Mouse (Mus musculus): ENCODE measurements around the gene Tsga10. TPM values are rescaled to one million over a fixed set of nuclear protein-coding genes. Genes with fewer than 3 reads are reported as not detected.

The Tsga10 gene
- total and polyA plus RNA-seq, 2 experiments from 2014 or later: 3.6 to 3.7 TPM

DNA sequence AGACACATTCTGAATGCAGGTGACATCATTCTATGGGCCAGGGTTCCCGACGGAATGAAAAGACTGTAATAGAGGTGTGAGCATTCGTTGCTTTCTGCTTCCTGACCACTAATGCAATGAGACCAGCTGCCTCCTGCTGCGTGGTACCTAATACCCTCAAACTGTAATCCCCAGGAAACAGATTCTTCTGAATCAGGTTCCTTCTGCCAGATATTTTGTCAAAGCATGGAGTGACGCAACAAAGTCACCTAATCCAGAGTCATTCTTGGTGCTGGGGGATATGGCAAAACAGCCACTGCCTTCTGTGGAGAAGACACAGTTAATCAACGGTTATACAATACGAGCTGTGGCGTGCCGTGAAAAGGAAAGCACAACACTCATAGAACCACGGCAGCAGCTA lies 2.4 kb upstream of the Tsga10 start:
- ATAC-seq (ENCODE audit: insufficient read depth, low read depth) (no peak), DNase-seq (ENCODE audit: low spot score) (no peak)
- no peaks in the 10 kb centered on the region for H3K9me3 ChIP-seq (replicated peaks; ENCODE audit: control insufficient read depth, low read length)
- 51% methylated on average over 10 of the region's 10 CpGs for WGBS
- H3K36me3 ChIP-seq (replicated peaks; ENCODE audit: control insufficient read depth, insufficient read depth, low read length): no peaks in the 10 kb centered on the region
- H3K4me1 ChIP-seq (ENCODE audit: control insufficient read depth, insufficient read depth): peaks cover 15% of the 10 kb centered on the region
- H3K9ac ChIP-seq (replicated peaks; ENCODE audit: low read depth, low read length): no peak overlapping the region
- no peak overlapping the region for H3K4me2 ChIP-seq (ENCODE audit: low read depth, low read length)
- H3K27ac ChIP-seq (ENCODE audit: low read depth): no peak overlapping the region
- H3K4me3 ChIP-seq (ENCODE audit: low read depth, low read length): no peak overlapping the region
- TF ChIP-seq CTCF (IDR thresholded peaks at IDR 0.05; ENCODE audit: low read depth) (no peak), EP300 (IDR thresholded peaks at IDR 0.05; ENCODE audit: low read depth) (no peak)
- H3K27me3 ChIP-seq (ENCODE audit: control insufficient read depth, insufficient read depth, low read length): no peaks in the 10 kb centered on the region

DNA sequence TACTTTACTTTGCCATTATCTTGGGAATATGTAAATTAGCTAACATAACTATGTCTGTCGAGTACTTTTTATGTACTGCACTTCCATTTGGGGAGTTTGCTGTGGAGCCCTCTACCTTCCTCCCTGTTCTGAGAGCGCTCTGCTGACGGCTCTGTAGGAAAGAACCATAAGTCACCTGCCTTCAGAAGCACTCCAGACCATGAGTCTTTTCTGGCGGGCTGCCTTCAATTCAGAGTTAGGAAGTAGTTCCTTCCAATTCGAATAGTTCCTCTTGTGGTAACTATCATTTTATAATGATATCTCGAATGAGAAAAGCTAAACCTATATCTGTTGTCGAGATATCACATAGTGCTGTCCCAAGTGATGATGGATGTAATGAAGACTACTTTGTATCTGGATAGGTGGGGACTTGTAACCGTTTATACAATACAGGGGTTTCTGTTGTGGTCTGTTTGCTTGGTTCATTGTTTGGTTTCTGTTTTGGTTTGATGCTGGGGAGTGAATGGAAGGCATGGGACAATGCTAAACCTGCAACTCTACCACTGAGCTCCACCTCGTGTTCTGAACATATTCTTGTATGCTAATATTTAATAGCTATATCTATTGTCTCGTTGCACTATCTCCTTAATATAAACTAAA lies 1.6 kb upstream of the Tsga10 start:
- 58% methylated on average over 10 of the region's 10 CpGs for WGBS
- Histone ChIP-seq H3K27me3 (ENCODE audit: control insufficient read depth, insufficient read depth, low read length) (no peaks in the 10 kb centered on the region), H3K27ac (ENCODE audit: low read depth) (no peak overlapping the region), H3K4me1 (ENCODE audit: control insufficient read depth, insufficient read depth) (peaks cover 11% of the 10 kb centered on the region; the same call in 1 of the 2 replicates), H3K36me3 (replicated peaks; ENCODE audit: control insufficient read depth, insufficient read depth, low read length) (no peaks in the 10 kb centered on the region), H3K9me3 (replicated peaks; ENCODE audit: control insufficient read depth, low read length) (no peaks in the 10 kb centered on the region), H3K9ac (replicated peaks; ENCODE audit: low read depth, low read length) (no peak overlapping the region), H3K4me3 (ENCODE audit: low read depth, low read length) (no peak overlapping the region), H3K4me2 (ENCODE audit: low read depth, low read length) (no peak overlapping the region)
- no peak for DNase-seq (ENCODE audit: low spot score)
- TF ChIP-seq CTCF (IDR thresholded peaks at IDR 0.05; ENCODE audit: low read depth): no peak
- TF ChIP-seq EP300 (IDR thresholded peaks at IDR 0.05; ENCODE audit: low read depth): no peak
- ATAC-seq (ENCODE audit: insufficient read depth, low read depth): no peak

DNA sequence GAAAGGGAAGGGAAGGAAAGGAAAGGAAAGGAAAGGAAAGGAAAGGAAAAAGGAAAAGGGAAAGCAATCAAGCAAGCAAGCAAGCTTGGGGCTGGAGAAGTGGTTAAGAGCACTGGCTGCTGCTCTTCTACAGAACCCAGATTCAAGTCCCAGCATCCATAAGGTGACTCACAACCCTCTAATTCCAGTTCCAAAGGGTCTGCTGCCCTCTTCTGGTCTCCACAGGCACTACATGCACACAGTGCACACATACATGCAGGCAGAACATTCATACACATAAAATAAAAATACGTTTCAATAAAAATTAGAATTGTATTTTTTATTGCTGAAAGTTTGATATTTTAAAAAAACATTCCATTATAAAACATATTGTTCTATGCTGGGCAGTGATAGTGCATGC lies 827 bp upstream of the Tsga10 start:
- Histone ChIP-seq H3K9ac (replicated peaks; ENCODE audit: low read depth, low read length) (no peak overlapping the region), H3K9me3 (replicated peaks; ENCODE audit: control insufficient read depth, low read length) (no peaks in the 10 kb centered on the region), H3K4me1 (ENCODE audit: control insufficient read depth, insufficient read depth) (peaks cover 11% of the 10 kb centered on the region; the same call in 1 of the 2 replicates), H3K4me2 (ENCODE audit: low read depth, low read length) (no peak overlapping the region), H3K4me3 (ENCODE audit: low read depth, low read length) (no peak overlapping the region), H3K36me3 (replicated peaks; ENCODE audit: control insufficient read depth, insufficient read depth, low read length) (no peaks in the 10 kb centered on the region), H3K27me3 (ENCODE audit: control insufficient read depth, insufficient read depth, low read length) (no peaks in the 10 kb centered on the region), H3K27ac (ENCODE audit: low read depth) (no peak overlapping the region)
- ATAC-seq (ENCODE audit: insufficient read depth, low read depth): no peak
- 67% methylated on average over 1 of the region's 1 CpGs for WGBS
- no peak for TF ChIP-seq EP300 (IDR thresholded peaks at IDR 0.05; ENCODE audit: low read depth)
- TF ChIP-seq CTCF (IDR thresholded peaks at IDR 0.05; ENCODE audit: low read depth): peak; percentile 63
- peak; percentile 8 for DNase-seq (ENCODE audit: low spot score)

DNA sequence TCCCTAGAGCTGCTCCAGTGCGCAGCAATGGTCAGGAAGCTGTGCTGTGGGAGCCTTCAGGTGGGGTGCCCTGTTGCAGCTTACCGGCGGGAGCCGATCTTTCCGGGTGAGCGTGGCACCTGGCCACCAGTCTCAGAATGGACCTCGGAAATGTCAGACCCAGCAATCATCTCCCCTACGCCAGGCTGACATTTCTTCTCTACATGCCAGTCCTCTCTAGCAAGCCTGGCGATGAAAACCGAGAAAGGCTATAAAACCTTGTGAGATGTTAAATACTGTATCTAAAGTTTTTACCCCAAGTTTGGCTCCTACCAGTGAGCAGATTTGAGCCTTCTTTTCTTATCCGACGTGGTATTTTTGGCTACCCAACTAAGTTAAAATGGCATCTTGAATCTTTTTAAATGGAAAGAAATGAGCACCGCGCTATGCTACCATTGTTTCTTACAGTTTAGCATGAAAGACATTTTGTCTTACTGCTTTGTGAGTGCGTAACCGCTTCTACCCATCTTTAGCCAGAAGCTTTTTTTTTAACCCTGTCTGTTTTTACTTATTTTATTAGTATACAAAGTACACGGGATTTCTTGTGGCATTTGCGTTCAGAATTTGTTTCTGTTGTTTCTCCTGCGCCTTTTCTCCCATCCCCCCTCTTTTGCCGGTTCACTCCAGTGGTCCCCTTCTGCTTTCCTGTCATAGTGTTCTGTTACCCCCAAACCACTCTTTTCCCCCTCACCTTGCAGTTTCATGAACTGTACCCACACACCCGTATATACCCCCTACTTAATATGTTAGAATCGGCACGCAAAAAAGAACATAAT lies 621 bp downstream of the Tsga10 start:
- no peaks in the 10 kb centered on the region for H3K27me3 ChIP-seq (ENCODE audit: control insufficient read depth, insufficient read depth, low read length)
- H3K4me3 ChIP-seq (ENCODE audit: low read depth, low read length): peak overlapping the region; percentile 58
- ATAC-seq (ENCODE audit: insufficient read depth, low read depth) (no peak), DNase-seq (ENCODE audit: low spot score) (peak; percentile 11)
- H3K27ac ChIP-seq (ENCODE audit: low read depth): peak overlapping the region; percentile 92
- no peaks in the 10 kb centered on the region for H3K36me3 ChIP-seq (replicated peaks; ENCODE audit: control insufficient read depth, insufficient read depth, low read length)
- WGBS: 11% methylated on average over 23 of the region's 23 CpGs
- H3K9ac ChIP-seq (replicated peaks; ENCODE audit: low read depth, low read length): peak overlapping the region; percentile 59
- H3K4me2 ChIP-seq (ENCODE audit: low read depth, low read length): peak overlapping the region; percentile 91
- no peak for TF ChIP-seq EP300 (IDR thresholded peaks at IDR 0.05; ENCODE audit: low read depth)
- no peak for TF ChIP-seq CTCF (IDR thresholded peaks at IDR 0.05; ENCODE audit: low read depth)
- H3K4me1 ChIP-seq (ENCODE audit: control insufficient read depth, insufficient read depth): peaks cover 6% of the 10 kb centered on the region; the same call in 1 of the 2 replicates
- no peaks in the 10 kb centered on the region for H3K9me3 ChIP-seq (replicated peaks; ENCODE audit: control insufficient read depth, low read length)

DNA sequence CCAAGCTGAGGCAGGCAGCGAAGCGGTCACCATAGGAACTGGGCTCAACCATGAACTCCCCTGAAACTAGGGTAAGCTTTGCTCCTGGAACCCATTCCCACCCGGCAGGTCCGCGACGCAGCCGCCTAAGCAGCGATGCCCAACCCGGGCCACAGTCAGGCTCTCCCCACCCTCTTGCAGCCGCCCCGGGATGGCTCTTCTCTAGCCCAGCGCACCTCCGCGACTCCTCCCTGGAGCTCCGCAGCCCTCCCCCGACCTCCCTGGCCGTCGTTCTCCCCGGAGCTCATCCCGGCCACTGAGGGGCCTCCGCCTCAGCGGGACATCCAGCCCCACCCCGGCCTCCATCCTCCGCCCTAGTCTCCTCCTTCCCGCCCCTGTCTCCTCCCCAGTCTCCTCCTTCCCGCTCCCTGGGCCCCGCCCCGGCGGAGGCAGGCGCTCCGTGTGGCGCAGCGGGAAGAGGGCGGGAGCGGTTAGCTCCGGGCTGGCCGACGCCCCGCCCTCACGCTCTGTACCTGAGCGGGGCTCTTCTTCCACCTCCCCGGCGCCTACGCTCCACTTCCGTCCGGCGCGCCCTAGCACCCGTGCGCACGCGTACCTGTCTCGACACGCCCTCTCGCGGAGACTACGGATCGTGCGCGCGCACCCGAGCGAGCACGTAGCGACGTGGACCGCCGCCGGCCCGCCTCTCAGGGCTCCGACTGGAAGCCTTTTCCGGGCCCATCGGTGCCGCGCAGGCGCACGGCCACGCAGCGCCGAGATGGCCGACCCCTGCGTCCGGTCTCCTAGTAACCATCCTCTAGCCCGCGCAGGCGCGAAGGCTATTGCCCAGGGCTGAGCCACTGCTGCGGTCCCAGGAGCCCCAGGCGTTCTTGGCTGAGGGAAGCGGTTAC lies 1.5 kb downstream of the Tsga10 start:
- Histone ChIP-seq H3K36me3 (replicated peaks; ENCODE audit: control insufficient read depth, insufficient read depth, low read length) (no peaks in the 10 kb centered on the region), H3K4me3 (ENCODE audit: low read depth, low read length) (peak overlapping the region; percentile 58), H3K27me3 (ENCODE audit: control insufficient read depth, insufficient read depth, low read length) (no peaks in the 10 kb centered on the region), H3K9me3 (replicated peaks; ENCODE audit: control insufficient read depth, low read length) (no peaks in the 10 kb centered on the region), H3K4me2 (ENCODE audit: low read depth, low read length) (peak overlapping the region; percentile 91), H3K27ac (ENCODE audit: low read depth) (peak overlapping the region; percentile 92), H3K9ac (replicated peaks; ENCODE audit: low read depth, low read length) (peak overlapping the region; percentile 59), H3K4me1 (ENCODE audit: control insufficient read depth, insufficient read depth) (peaks cover 6% of the 10 kb centered on the region; the same call in 1 of the 2 replicates)
- WGBS: under 1% methylated on average over 81 of the region's 90 CpGs
- DNase-seq (ENCODE audit: low spot score): peak; percentile 98
- TF ChIP-seq CTCF (IDR thresholded peaks at IDR 0.05; ENCODE audit: low read depth) (peak; percentile 43), EP300 (IDR thresholded peaks at IDR 0.05; ENCODE audit: low read depth) (no peak)
- ATAC-seq (ENCODE audit: insufficient read depth, low read depth): peak; percentile 96

Data from heart, postnatal 0 days (tissue).